Mouse (Mus musculus) layer of hippocampus, adult 2 months (tissue): ENCODE results near the gene Tenm2. TPM values are rescaled to one million over a fixed set of nuclear protein-coding genes. Genes with fewer than 3 reads are reported as not detected.

Source experiments
- DNase-seq, 2 experiments: peaks; one replicate each; pipeline ENCODE4 v3.0.0; 2022; ENCODE audit warnings: low spot score in 2 of 2
- H3K27ac ChIP-seq: fragments of 200-600 bp; 2 replicates; pipeline ENCODE4 v1.8.1; 2022
- H3K4me3 ChIP-seq: fragments of 200-600 bp; 2 replicates; pipeline ENCODE4 v1.8.1; 2022; ENCODE audit warnings: mild to moderate bottlenecking
- CTCF ChIP-seq: fragments of 200-600 bp; conservative IDR thresholded peaks from 2 replicates; pipeline ENCODE4 v1.8.1; 2022; ENCODE audit warnings: antibody characterized with exemption, mild to moderate bottlenecking, moderate library complexity
- total RNA-seq, 2 experiments: library from RNA; stranded (reverse); gene quantifications; 2 replicates each; pipeline ENCODE4 v1.2.3; 2021

The Tenm2 gene
- total RNA-seq, 2 experiments from 2014 or later = 153 to 165 TPM

DNA sequence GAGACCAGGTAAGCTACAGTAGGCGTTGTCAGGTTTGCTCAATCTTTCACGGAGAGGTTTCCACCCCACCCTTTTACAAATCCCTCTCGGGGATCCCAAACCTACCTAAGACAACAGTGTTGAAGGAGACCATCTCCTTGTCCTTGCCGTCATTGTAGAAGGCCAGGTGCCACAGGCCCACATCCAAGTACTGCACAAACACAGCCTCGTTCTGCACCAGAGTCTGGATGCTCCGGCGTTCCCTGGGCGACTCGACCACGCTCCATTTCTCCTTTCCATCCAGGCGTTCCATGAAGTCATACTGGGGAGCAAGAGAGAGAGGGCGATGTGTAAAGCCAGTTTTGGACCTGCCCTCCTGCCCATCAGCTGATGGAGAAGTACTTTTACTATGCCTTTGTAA lies 1064.5 kb downstream of the Tenm2 start:
- DNase-seq = no peak
- no peak overlapping the region for H3K4me3 ChIP-seq
- H3K27ac ChIP-seq = no peak overlapping the region
- no peak for TF ChIP-seq CTCF

DNA sequence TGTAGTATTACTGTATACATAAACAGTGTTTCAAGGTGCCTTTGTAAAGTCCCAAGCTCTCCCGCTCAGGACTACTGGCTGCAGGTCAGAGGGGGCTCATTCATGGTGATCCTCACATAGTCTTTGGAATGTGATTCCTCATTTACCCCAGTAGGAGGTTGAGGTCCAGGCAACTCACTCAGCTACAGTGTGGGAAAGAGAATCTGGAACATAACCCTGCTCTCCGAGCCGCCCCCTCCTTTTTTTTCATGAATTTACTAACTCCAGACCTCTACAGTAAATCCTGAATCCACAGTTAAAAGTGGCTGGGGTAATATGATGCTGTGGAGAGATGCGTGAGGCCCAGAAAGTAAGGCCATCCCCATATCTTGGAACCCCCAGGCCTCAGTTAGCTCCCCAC lies 1066.0 kb downstream of the Tenm2 start:
- TF ChIP-seq CTCF = peak; percentile 30
- Histone ChIP-seq H3K27ac (no peak overlapping the region), H3K4me3 (no peak overlapping the region)
- DNase-seq = no peak

DNA sequence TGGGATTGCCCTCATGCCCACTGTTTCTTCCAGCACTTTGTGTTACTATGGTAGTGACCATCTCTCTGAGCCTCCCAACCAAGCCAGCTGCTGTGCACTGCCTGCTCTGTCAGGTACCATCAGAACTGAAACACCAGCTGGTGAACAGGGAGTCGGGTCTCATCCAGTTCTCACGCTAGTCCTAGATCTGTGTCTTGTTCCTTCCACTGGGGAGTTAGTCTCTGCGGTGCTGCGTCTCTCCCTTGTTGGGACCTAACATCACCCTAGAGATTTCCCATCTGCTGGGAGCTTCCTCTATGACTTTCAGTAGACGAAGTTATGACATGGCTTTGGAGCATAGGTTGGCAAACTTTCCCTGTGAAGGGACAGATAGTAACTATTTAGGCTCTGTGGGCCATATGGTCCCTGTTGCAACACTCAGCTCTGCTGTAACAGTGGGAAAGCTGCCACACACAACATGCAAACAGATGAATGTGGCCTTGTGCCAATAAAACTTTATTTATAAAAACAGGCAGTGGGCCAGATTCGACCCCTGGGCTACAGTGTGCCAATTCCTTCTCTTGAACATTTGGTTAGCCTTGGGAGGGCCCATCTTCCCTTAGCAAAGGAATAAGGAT lies 1066.7 kb downstream of the Tenm2 start:
- TF ChIP-seq CTCF = no peak
- Histone ChIP-seq H3K27ac (no peak overlapping the region), H3K4me3 (no peak overlapping the region)
- DNase-seq = peak in 1 of 2 experiments; percentile 48

DNA sequence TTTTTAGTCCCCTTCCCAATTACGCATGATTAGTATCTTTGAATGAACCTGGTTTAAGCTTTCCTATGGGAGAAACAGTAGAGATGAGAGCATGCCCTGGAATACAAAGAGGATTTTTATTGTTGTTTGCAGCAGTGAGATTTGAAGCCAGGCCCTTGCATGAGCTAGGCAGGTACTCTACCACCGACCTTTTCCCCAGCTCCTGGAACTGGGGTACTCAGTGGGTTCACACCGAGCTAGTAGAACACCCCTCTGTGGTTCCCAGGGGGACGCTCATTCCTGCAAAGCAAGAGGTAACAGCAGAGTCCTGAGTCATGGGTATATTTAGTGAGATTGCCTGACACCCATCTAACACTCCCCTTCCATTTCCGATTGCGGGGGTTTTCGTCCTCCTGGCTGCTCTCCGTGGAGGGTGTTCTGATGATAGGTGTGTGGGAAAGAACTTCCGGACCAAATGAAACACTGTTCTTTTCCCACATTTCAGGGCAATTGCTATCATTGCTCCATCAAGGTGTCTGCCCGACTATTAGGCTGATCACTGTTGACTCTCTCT lies 1067.9 kb downstream of the Tenm2 start:
- no peak for DNase-seq
- Histone ChIP-seq H3K4me3 (no peak overlapping the region), H3K27ac (no peak overlapping the region)
- TF ChIP-seq CTCF = no peak

DNA sequence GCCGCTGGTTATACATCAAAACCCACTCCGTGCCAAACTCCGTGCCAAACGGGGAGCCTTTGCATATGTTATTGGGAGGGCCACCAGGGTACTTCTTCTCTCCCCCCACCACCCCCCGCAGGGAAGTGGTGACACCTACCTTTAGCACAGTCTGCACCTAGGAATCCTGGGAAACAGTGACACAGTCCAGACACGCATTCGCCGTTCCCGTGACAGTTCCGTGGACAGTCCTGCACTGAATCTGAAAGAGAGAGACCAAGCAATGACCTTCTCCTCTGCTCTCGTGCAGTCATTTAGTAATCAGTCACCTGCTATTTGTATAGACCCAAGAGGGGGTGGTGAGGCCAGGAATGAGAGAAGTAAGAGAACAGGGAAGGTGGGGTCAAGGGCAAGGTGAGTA lies 1072.2 kb downstream of the Tenm2 start:
- Histone ChIP-seq H3K27ac (no peak overlapping the region), H3K4me3 (no peak overlapping the region)
- no peak for DNase-seq
- no peak for TF ChIP-seq CTCF

DNA sequence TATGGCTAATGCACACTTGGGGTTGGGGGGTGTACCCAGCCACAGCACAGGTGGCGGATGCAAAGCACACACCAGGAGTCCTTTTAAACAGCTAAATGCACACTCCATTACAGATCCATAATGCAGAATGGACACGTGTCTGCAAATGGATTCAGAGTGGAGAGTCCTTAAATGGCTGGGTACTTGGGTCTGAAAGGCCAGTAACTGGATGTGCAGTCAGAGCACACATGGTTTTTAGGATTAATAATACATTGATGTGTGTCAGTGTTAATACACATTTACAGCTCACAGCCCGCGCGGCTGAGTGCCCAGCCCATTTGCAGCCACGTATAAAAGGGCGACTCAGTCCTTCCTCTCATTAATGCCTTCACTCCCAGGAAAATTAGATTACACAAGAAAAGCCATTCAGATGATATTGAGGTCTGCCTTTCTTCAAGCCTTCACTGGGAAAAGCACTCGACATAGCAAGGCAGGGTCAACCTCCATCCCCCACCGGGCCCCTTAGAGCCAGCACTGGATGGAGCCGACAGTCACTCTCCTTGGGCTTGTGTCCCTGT lies 1073.9 kb downstream of the Tenm2 start:
- no peak for TF ChIP-seq CTCF
- Histone ChIP-seq H3K4me3 (no peak overlapping the region), H3K27ac (no peak overlapping the region)
- DNase-seq = no peak

DNA sequence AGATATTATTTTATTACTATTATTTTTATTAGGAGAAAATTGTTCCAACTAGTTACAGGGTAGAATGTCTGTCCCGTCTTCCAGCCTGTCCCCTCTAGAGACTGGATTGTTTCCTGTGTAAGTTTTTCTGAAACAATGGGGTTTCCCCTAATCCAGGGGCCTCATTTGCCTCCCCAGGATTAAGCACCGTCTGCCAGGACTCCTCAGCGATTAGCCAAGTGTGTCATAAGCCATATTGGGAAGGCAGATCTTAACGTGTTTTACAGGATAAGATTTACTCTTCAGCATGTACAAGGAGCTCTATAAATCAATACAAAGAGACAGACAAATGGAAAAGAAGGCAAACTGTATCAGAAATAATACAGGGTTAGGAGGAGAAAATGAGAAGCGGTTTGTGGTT lies 1082.3 kb downstream of the Tenm2 start:
- TF ChIP-seq CTCF = no peak

DNA sequence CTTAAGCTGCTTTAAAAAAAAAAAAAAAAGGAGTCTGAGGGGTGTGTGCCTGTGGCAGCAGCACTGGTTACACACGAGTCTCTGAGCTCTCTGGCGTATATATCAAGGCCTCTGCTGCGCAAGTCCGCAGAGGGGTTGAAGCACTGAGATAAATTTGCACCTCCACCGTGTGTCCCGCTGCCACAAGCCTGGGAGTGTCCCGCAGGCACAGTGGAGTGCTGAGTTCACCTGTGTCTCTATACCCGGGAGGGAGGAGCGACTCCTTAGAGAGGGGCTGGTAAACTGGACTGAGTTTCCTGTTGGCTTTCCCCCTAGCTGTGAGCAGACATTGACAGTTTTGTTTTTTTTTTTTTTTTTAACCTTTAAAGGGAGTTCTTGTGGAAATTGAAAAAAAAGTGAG lies 1082.8 kb downstream of the Tenm2 start:
- TF ChIP-seq CTCF = no peak; the same call in 1 of the 2 replicates
- Histone ChIP-seq H3K27ac (peak overlapping the region; percentile 12; the same call in 1 of the 2 replicates), H3K4me3 (no peak overlapping the region)
- no peak for DNase-seq

More for the DNA sequence above, 1082.3 kb downstream of the Tenm2 start:
- DNase-seq = no peak
- Histone ChIP-seq H3K4me3 (no peak overlapping the region), H3K27ac (no peak overlapping the region)

DNA sequence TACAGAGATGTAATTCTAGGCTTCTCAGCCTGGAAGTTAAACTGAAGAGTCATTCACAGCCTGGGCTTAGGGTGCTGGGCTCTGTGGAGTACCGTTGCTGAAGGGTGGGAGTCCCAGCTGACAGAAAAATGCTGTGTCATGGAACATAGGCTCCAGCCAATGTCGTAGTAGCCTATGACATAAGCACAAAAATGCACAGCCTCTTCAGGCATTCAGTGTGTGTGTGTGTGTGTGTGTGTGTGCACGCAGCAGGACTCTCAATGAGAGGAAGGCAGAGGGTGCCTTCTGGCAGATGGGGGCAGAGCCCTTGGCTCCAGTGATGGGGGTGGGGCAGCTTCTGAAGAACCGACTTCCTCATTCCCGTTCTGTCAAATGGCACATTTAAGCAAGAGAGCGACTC lies 1083.5 kb downstream of the Tenm2 start:
- Histone ChIP-seq H3K27ac (peak overlapping the region; percentile 46; the same call in 1 of the 2 replicates), H3K4me3 (no peak overlapping the region)
- no peak for DNase-seq
- TF ChIP-seq CTCF = no peak

DNA sequence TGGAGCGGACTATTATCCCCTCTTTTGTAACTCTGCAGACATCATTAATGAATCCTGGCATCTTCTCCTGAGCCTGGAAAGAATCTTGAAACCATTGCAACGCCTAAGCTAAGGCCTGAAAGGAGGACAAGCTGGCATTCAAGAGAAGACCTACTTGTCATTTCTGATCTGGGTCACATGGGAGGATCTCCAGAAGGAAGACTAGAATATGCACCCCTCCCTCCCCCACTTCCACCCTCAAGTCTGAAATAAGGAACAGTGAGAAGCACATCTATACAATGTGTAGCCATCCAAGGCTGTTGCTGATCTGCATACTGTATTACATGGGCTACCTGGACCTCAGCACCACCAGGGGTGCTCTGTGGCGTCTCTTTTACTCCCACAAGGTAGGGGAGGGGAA lies 1086.7 kb downstream of the Tenm2 start:
- Histone ChIP-seq H3K4me3 (no peak overlapping the region), H3K27ac (no peak overlapping the region)
- no peak for DNase-seq
- no peak for TF ChIP-seq CTCF

DNA sequence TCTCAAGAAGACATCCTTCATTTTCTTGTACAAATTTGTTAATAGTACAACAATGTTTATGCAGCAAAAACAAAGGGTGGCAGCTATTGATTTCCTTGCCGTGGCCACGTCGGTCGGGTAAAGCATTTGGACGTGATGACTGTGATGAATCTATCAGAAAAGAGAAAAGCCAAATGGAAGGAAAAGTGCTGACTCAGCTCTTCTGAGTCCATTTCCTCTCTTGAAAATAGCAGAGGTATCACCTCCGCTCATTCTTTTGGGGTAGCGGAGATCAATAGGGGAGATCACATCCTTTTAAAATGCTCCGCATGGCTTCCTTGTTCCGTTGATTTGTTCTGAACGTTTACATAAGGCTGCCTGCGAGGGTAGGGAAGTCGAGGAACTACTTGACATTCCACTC lies 1090.7 kb downstream of the Tenm2 start:
- no peak for TF ChIP-seq CTCF
- no peak for DNase-seq
- Histone ChIP-seq H3K27ac (no peak overlapping the region), H3K4me3 (no peak overlapping the region)

DNA sequence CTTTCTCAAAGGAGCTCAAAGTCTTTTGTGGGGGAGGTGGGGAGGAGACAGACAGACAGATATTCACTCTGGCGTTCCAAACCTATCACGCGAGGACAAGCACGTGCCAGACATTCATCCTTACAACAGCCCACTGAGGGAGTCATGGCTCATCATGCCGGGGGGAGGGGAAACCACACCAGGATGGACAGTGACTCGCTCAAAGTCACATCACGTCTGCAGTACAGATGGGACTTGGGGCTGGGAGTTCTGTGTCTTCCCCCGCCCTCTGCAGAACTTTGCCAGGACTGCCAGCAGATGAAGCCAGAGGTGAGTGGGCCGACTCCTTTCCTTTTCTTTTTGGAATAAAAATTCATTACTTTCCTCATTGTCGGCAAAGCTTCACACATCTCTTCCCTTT lies 1095.4 kb downstream of the Tenm2 start:
- Histone ChIP-seq H3K27ac (peak overlapping the region; percentile 46; the same call in 1 of the 2 replicates), H3K4me3 (no peak overlapping the region)
- no peak for TF ChIP-seq CTCF
- DNase-seq = peak; percentile 21 to 31

DNA sequence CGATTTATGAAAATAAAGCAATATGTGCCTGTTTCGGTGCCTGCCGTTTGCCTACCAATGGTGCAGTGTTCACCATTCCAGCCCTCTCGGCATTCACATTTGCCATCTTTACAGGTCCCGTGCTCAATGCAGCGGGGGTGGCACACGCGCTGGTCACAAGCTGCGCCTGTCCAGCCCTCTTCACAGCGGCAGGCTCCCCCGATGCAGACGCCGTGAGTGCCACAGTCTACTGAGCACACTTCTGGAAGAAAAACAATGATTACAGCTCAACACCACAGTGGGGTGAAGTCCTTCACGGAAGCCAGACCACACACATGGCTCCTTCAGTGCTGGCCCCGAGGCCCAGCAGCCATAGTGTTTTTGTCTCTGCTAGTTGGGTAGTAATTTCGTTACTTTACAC lies 1096.2 kb downstream of the Tenm2 start:
- TF ChIP-seq CTCF = no peak
- Histone ChIP-seq H3K4me3 (no peak overlapping the region), H3K27ac (no peak overlapping the region)
- DNase-seq = no peak

DNA sequence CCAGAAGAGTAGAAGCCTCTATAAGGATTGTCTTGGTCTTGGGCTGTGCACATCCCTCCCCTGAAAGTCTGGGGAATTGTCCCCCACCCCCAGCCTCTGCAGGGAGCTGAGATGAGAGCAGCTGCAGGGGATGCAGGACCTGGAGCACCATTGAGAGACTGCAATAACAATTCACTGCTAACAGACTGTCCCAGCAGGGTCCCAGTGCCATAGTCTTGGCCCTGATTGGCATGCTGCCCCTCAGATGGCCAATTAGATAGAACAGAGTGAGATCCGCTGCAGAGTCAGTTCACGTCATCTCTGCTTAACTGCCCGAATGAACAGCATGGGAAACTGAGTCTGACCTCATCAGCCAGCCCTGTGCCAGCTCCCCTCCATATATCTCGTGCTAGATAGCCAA lies 1097.9 kb downstream of the Tenm2 start:
- no peak for TF ChIP-seq CTCF
- H3K4me3 ChIP-seq = no peak overlapping the region
- H3K27ac ChIP-seq = peak overlapping the region; percentile 18; the same call in 1 of the 2 replicates
- DNase-seq = no peak
